Mouse (Mus musculus): ENCODE data around the gene Kctd17.

GRCm38 (mm10) chr15:78401345-78401744 is 27.0 kb upstream of the Kctd17 start:
- no peak for TF ChIP-seq CTCF (IDR thresholded peaks at IDR 0.05; ENCODE audit: borderline replicate concordance, control insufficient read depth, extremely low read depth, insufficient read depth, low read length, poor library complexity)
- TF ChIP-seq POLR2A (IDR thresholded peaks at IDR 0.05; ENCODE audit: control insufficient read depth, extremely low read depth, insufficient read depth, low read length, poor library complexity): no peak

Measured in thymus, adult 2 months (tissue).